Mouse (Mus musculus): ENCODE data around the gene Tprgl. TPM values are rescaled to one million over a fixed set of nuclear protein-coding genes. Genes with fewer than 3 reads are reported as not detected.
A peak's percentile ranks its signal among the peaks of the same experiment; 100 is the strongest.

The Tprgl gene
- total RNA-seq (2012; rRNA removed) (47.5 and 48.6 TPM in 2 replicates), total RNA-seq (2014; rRNA removed) (64.1 and 64.5 TPM in 2 replicates), polyA plus RNA-seq (2012; ENCODE audit: insufficient read length, low read depth) (62.5 and 67.8 TPM in 2 replicates)

DNA sequence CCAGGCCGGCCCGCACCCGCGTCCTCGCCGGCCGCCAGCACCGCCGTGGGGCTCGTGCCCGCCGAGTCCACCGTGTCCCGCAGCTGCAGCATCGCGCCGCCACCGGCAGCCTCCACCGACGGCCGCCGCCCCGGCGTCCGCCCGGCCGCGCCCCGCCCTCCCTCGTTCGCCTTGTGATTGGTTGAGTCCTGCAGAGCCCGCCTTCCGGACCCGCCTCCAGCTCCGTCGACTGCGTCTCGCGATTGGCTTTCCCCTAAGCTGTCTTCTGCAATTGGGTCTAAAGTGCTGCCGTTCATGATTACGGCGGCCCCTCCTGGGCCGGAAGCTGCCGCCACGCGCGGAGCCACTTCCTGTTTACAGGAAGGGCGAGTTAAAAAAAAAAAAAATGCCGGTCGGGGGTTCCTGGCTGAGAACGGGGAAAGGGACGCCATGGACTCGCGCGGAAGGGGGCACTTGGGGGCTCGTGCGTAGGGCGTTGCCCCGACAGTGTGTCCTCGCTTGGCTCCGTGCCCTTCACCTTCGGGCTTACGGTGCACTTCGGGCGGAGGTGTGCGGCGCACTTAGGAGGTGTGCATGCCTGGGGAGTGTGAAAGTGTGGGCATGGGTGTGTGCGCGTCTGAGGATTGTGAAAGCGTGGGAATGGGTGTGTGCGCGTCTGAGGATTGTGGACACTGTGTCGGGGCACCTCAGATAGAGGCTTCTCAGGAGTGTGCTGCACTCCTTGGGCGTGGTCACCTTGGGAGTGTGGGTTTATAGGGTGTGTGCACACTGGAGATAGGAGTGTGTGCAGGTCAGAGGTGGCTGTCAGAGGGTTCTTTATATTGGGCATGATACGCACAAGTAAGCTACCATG is at the start of gene Tprgl:
TSS of gene Tprgl (minus strand) at position 129 of the 853 bp plus-strand sequence.
- Histone ChIP-seq H3K36me3 (replicated peaks in 1 of 2; ENCODE audit: control insufficient read depth in 1 of 2, insufficient read depth in 1 of 2, low read length in 1 of 2) (peaks cover 33 to 36% of the 10 kb centered on the region in 2 experiments), H3K79me2 (replicated peaks; ENCODE audit: control insufficient read depth, extremely low read depth, insufficient read depth, poor library complexity, severe bottlenecking) (no peaks in the 10 kb centered on the region), H3K9ac (ENCODE audit: insufficient read depth, low read depth) (peak within 1 kb of the TSS; percentile 88), H3K4me1 (ENCODE audit: control insufficient read depth in 1 of 2, insufficient read depth in 2 of 2) (peaks cover 13 to 26% of the 10 kb centered on the region in 2 experiments), H3K9me3 (replicated peaks; ENCODE audit: low read length) (no peaks in the 10 kb centered on the region), H3K4me2 (ENCODE audit: insufficient read depth, low read depth, poor library complexity, severe bottlenecking) (peak within 1 kb of the TSS; percentile 62), H3K27ac (ENCODE audit: insufficient read depth, low read depth) (peak within 1 kb of the TSS; percentile 71), H3K4me3 (replicated peaks in 1 of 3; ENCODE audit: low read depth in 2 of 3, low read length in 2 of 3, poor library complexity in 1 of 3) (peak within 1 kb of the TSS; percentile 70 to 100 (median 89)), H3K27me3 (replicated peaks) (peaks cover 6% of the 10 kb centered on the region)
- DNase-seq (ENCODE audit: extremely low read depth), result peak; percentile 94
- dilution Hi-C loops (cut with MboI; ENCODE audit: extremely low pct_ligation_motif_present, extremely low pct_unique_long_range_greater_than_20kb, low sequenced_read_pairs) (no loop called here), in situ Hi-C loops (cut with MboI; ENCODE audit: low pct_ligation_motif_present, low pct_unique_long_range_greater_than_20kb, low sequenced_read_pairs) (no loop called here)
- TF ChIP-seq HCFC1 (IDR thresholded peaks at IDR 0.05; ENCODE audit: low read depth, low read length), result peak; percentile 83
- TF ChIP-seq JUND (conservative IDR thresholded peaks at IDR 0.05; ENCODE audit: low read depth, low read length), result no peak
- no peak for TF ChIP-seq BHLHE40 (IDR thresholded peaks at IDR 0.05; ENCODE audit: low read depth, low read length)
- TF ChIP-seq TBP (conservative IDR thresholded peaks at IDR 0.05; ENCODE audit: low read depth, low read length), result 0 out of 2 replicates have a peak, but pooled peaks have one; percentile 18
- no peak for TF ChIP-seq GABPA (IDR thresholded peaks at IDR 0.05; ENCODE audit: insufficient replicate concordance, low read depth, low read length)
- TF ChIP-seq ZMIZ1 (IDR thresholded peaks at IDR 0.05; ENCODE audit: low read depth, low read length), result 0 out of 2 replicates have a peak, but pooled peaks have one; percentile 16
- TF ChIP-seq MAFK (IDR thresholded peaks at IDR 0.05; ENCODE audit: insufficient replicate concordance, low read length), result no peak
- TF ChIP-seq RAD21 (IDR thresholded peaks at IDR 0.05; ENCODE audit: low read depth, low read length), result no peak
- peak; percentile 98 for TF ChIP-seq ZNF384 (IDR thresholded peaks at IDR 0.05; ENCODE audit: low read depth, low read length)
- peak; percentile 59; the same call in 1 of the 2 replicates for TF ChIP-seq POLR2A (IDR thresholded peaks at IDR 0.05; ENCODE audit: low read depth, low read length)
- peak; percentile 70; the same call in 1 of the 2 replicates for TF ChIP-seq KAT2A (IDR thresholded peaks at IDR 0.05; ENCODE audit: insufficient replicate concordance, low read length)
- TF ChIP-seq CTCF (conservative IDR thresholded peaks at IDR 0.05 in 1 of 2, IDR thresholded peaks at IDR 0.05 in 1 of 2; ENCODE audit: low read depth in 2 of 2, low read length in 2 of 2), result no peak
- TF ChIP-seq NELFE (IDR thresholded peaks at IDR 0.05; ENCODE audit: low read depth, low read length), result peak; percentile 47; the same call in 1 of the 2 replicates
- TF ChIP-seq ETS1 (conservative IDR thresholded peaks at IDR 0.05; ENCODE audit: low read depth, low read length), result no peak
- no peak for TF ChIP-seq MEF2A (IDR thresholded peaks at IDR 0.05; ENCODE audit: borderline replicate concordance, low read depth, low read length)
- no peak for TF ChIP-seq SMC3 (IDR thresholded peaks at IDR 0.05; ENCODE audit: low read depth, low read length)
- 0 out of 2 replicates have a peak, but pooled peaks have one; percentile 38 for TF ChIP-seq MYC (IDR thresholded peaks at IDR 0.05; ENCODE audit: low read depth, low read length)
- peak; percentile 89 for TF ChIP-seq ELF1 (IDR thresholded peaks at IDR 0.05; ENCODE audit: low read depth, low read length)
- no peak for TF ChIP-seq USF1 (IDR thresholded peaks at IDR 0.05; ENCODE audit: low read depth, low read length)
- TF ChIP-seq NRF1 (IDR thresholded peaks at IDR 0.05; ENCODE audit: low read depth, low read length), result peak; percentile 11; the same call in 1 of the 2 replicates
- TF ChIP-seq UBTF (IDR thresholded peaks at IDR 0.05; ENCODE audit: low read depth, low read length), result no peak
- TF ChIP-seq MXI1 (IDR thresholded peaks at IDR 0.05; ENCODE audit: low read depth, low read length), result peak; percentile 92
- TF ChIP-seq E2F4 (IDR thresholded peaks at IDR 0.05; ENCODE audit: insufficient replicate concordance, low read depth, low read length), result no peak
- no peak for TF ChIP-seq USF2 (conservative IDR thresholded peaks at IDR 0.05; ENCODE audit: low read depth, low read length)
- no peak for TF ChIP-seq ZKSCAN1 (IDR thresholded peaks at IDR 0.05; ENCODE audit: borderline replicate concordance, low read depth, low read length)
- peak; percentile 85 for TF ChIP-seq CHD2 (IDR thresholded peaks at IDR 0.05; ENCODE audit: low read length)
- TF ChIP-seq IRF4 (IDR thresholded peaks at IDR 0.05; ENCODE audit: low read depth, low read length), result no peak
- no peak for TF ChIP-seq TCF12 (IDR thresholded peaks at IDR 0.05; ENCODE audit: low read depth, low read length)
- TF ChIP-seq JUN (IDR thresholded peaks at IDR 0.05; ENCODE audit: insufficient read depth, low read depth, low read length), result no peak
- TF ChIP-seq RCOR1 (conservative IDR thresholded peaks at IDR 0.05; ENCODE audit: low read depth, low read length), result no peak
- TF ChIP-seq EP300 (IDR thresholded peaks at IDR 0.05; ENCODE audit: low read length), result no peak
- TF ChIP-seq POLR2AphosphoS2 (IDR thresholded peaks at IDR 0.05; ENCODE audit: low read depth, low read length), result no peak
- no peak for TF ChIP-seq ZC3H11A (IDR thresholded peaks at IDR 0.05; ENCODE audit: low read depth, low read length)
- TF ChIP-seq CHD1 (IDR thresholded peaks at IDR 0.05; ENCODE audit: low read depth, low read length), result no peak
- TF ChIP-seq MAX (IDR thresholded peaks at IDR 0.05; ENCODE audit: low read length), result peak; percentile 75
- peak; percentile 99 for TF ChIP-seq SIN3A (IDR thresholded peaks at IDR 0.05; ENCODE audit: low read length)
- 0 out of 2 replicates have a peak, but pooled peaks have one; percentile 48 for TF ChIP-seq MAZ (IDR thresholded peaks at IDR 0.05; ENCODE audit: low read depth, low read length)
- no peak for TF ChIP-seq PAX5 (IDR thresholded peaks at IDR 0.05; ENCODE audit: low read length)
